Mouse (Mus musculus) midbrain, embryonic 14.5 days (tissue): ENCODE data around the gene Vmn1r193. TPM values are rescaled to one million over a fixed set of nuclear protein-coding genes. Genes with fewer than 3 reads are reported as not detected.

Experiments used
- ATAC-seq: fragments of 200-750 bp; cut with Nextera tagmentation; 2 replicates; pipeline ENCODE4 v1.8.0; 2017; ENCODE audit warnings: moderate number of reproducible peaks, moderate library complexity; ENCODE audit not compliant: low FRiP score, low TSS enrichment
- DNase-seq: peaks from one replicate; pipeline ENCODE4 v3.0.0-alpha.2; 2015
- H3K27ac ChIP-seq: fragments of 300-500 bp; sonication (generic); replicated peaks from 2 replicates; pipeline ENCODE4 v1.5.1; 2014; ENCODE audit warnings: mild to moderate bottlenecking, low read depth, low read length, moderate library complexity
- H3K27me3 ChIP-seq: fragments of 300-500 bp; sonication (generic); 2 replicates; pipeline ENCODE4 v1.6.1; 2014; ENCODE audit warnings: low read length, control low read depth, mixed read lengths; ENCODE audit not compliant: control insufficient read depth, insufficient read depth
- H3K36me3 ChIP-seq: fragments of 300-500 bp; sonication (generic); 2 replicates; pipeline ENCODE4 v1.6.1; 2014; ENCODE audit warnings: low read length, control low read depth; ENCODE audit not compliant: control insufficient read depth, insufficient read depth
- H3K4me1 ChIP-seq: fragments of 300-500 bp; sonication (generic); 2 replicates; pipeline ENCODE4 v1.6.1; 2014; ENCODE audit warnings: mild to moderate bottlenecking, antibody characterized with exemption, low read length, control low read depth; ENCODE audit not compliant: control insufficient read depth, insufficient read depth
- H3K4me2 ChIP-seq: fragments of 300-500 bp; sonication (generic); 2 replicates; pipeline ENCODE4 v1.6.1; 2014; ENCODE audit warnings: mild to moderate bottlenecking, low read length, moderate library complexity
- H3K4me3 ChIP-seq: fragments of 300-500 bp; sonication (generic); replicated peaks from 2 replicates; pipeline ENCODE4 v1.5.1; 2014; ENCODE audit warnings: low read depth, low read length
- H3K9ac ChIP-seq: fragments of 300-500 bp; sonication (generic); replicated peaks from 2 replicates; pipeline ENCODE4 v1.6.1; 2014; ENCODE audit warnings: mild to moderate bottlenecking, low read length, moderate library complexity
- H3K9me3 ChIP-seq: fragments of 300-500 bp; sonication (generic); 2 replicates; pipeline ENCODE4 v1.6.1; 2016; ENCODE audit warnings: low read length, control low read depth, mixed read lengths; ENCODE audit not compliant: control insufficient read depth
- WGBS: fragments of 180-500 bp; shearing (Covaris S2); extraction: QIAGEN DNeasy Blood & Tissue Kit; methylation state at CpG from one replicate; pipeline ENCODE4 v1.1.7; 2014; 5-methylcytosine and 5-hydroxymethylcytosine counted together
- microRNA-seq: library from miRNA; unstranded; fragments of <30 nt; microRNA quantifications from one replicate; pipeline ENCODE4, GENCODE M21; 2016
- polyA plus RNA-seq: library from polyadenylated mRNA; unstranded; fragments of >200 nt; fragmentation: Nextera tagmentation; extraction: Ambion mirVana; gene quantifications from 2 replicates; pipeline ENCODE4 v1.2.1, GENCODE M21; 2014

Gene Vmn1r193
- polyA plus RNA-seq, 1 experiment from 2014 or later, result not detected

DNA sequence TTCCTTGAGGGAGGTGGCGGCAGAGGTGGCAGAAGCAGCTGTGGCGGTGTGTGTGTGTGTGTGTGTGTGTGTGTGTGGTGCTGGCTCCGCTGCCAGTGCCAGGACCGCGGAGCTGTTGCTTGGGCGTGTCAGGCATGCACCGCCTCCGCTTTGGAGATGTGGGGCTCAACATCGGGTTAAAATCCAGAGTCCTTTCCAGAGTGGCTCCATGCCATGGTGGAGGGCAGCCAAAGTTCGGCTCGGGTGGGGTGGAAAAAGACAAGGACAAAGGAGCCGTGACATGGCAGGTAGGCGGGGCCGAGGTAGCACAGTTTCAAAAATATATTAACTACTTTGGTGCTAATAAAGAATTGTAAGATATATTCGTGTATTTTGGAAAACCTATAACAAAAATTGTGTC is 54.5 kb downstream of the Vmn1r193 start:
- H3K36me3 ChIP-seq, result no peaks in the 10 kb centered on the region
- no peak overlapping the region for H3K27ac ChIP-seq
- WGBS, result 92% methylated on average over 15 of the region's 15 CpGs
- H3K4me3 ChIP-seq, result no peak overlapping the region
- no peaks in the 10 kb centered on the region for H3K4me1 ChIP-seq
- DNase-seq (no peak), ATAC-seq (no peak)
- H3K9me3 ChIP-seq, result peaks cover 9% of the 10 kb centered on the region
- H3K4me2 ChIP-seq, result no peak overlapping the region
- no peak overlapping the region for H3K9ac ChIP-seq
- no peaks in the 10 kb centered on the region for H3K27me3 ChIP-seq

Small RNA genes lying within 50 kb of the gene (microRNA-seq; reads per million reads assigned to microRNA genes)
- gene Gm23282 (not detected), gene Gm25084 (not detected)

Other genes starting within 250 kb of the Vmn1r193 start
- gene Pom121l2, start 242.0 kb downstream of the Vmn1r193 start, polyA plus RNA-seq, result not detected in 2 replicates
- not detected in 2 replicates for gene Prss16, start 213.4 kb downstream of the Vmn1r193 start, polyA plus RNA-seq
- not detected in 2 replicates for gene Hist1h2ah, start 187.6 kb downstream of the Vmn1r193 start, polyA plus RNA-seq
- 0.86 and 1.1 TPM in 2 replicates for gene Hist1h2bk, start 187.3 kb downstream of the Vmn1r193 start, polyA plus RNA-seq
- gene Hist1h4i, start 181.8 kb downstream of the Vmn1r193 start, polyA plus RNA-seq, result 6.6 and 6.8 TPM in 2 replicates
- 9.4 and 11.7 TPM in 2 replicates for gene Hist1h2ag, start 180.2 kb downstream of the Vmn1r193 start, polyA plus RNA-seq
- gene Hist1h2bj, start 179.9 kb downstream of the Vmn1r193 start, polyA plus RNA-seq, result 4.1 and 7.9 TPM in 2 replicates
- not detected in 2 replicates for gene Vmn1r188, start 138.7 kb downstream of the Vmn1r193 start, polyA plus RNA-seq
- not detected in 2 replicates for gene Vmn1r189, start 117.3 kb downstream of the Vmn1r193 start, polyA plus RNA-seq
- gene Vmn1r191, start 39.2 kb downstream of the Vmn1r193 start, polyA plus RNA-seq, result not detected in 2 replicates
- gene Vmn1r192, start 32.0 kb downstream of the Vmn1r193 start, polyA plus RNA-seq, result not detected in 2 replicates
- gene Vmn1r194, start 21.1 kb upstream of the Vmn1r193 start, polyA plus RNA-seq, result not detected in 2 replicates
- gene Vmn1r195, start 47.4 kb upstream of the Vmn1r193 start, polyA plus RNA-seq, result not detected in 2 replicates
- not detected in 2 replicates for gene Vmn1r196, start 66.8 kb upstream of the Vmn1r193 start, polyA plus RNA-seq
- not detected in 2 replicates for gene Vmn1r197, start 101.4 kb upstream of the Vmn1r193 start, polyA plus RNA-seq
- not detected in 2 replicates for gene Vmn1r198, start 127.2 kb upstream of the Vmn1r193 start, polyA plus RNA-seq
- gene Vmn1r199, start 156.7 kb upstream of the Vmn1r193 start, polyA plus RNA-seq, result not detected in 2 replicates
- gene Vmn1r200, start 167.2 kb upstream of the Vmn1r193 start, polyA plus RNA-seq, result 0.20 TPM in 1 of 2 replicates, not detected in the other
- gene Vmn1r201, start 248.8 kb upstream of the Vmn1r193 start, polyA plus RNA-seq, result not detected in 2 replicates